Mouse (Mus musculus) A20 (cell line): ENCODE data around the gene Ptcd1.
A peak's percentile ranks its signal among the peaks of the same experiment; 100 is the strongest.
"Not testable (repeated sequence)": the region's sequence is repeated elsewhere in the genome, so short reads cannot be mapped to it uniquely, and the experiment has no call there.

Experiments used
- DNase-seq: peaks from one replicate; pipeline ENCODE4 v3.0.0-alpha.2; 2011; ENCODE audit warnings: low read depth, low spot score

Ptcd1 gene

GRCm38 (mm10) chr5:145164710-145165109 is 2.2 kb downstream of the Ptcd1 start:
- DNase-seq = no peak

- no peak for DNase-seq
These were observed 5.5 kb downstream of the Ptcd1 start for GRCm38 (mm10) chr5:145161361-145161760.

- no peak for DNase-seq
These were observed 14.2 kb downstream of the Ptcd1 start for GRCm38 (mm10) chr5:145152690-145153089.

- DNase-seq = no peak
These were observed 17.6 kb downstream of the Ptcd1 start for GRCm38 (mm10) chr5:145149294-145149693.

- DNase-seq = no peak
These were observed 19.2 kb downstream of the Ptcd1 start for GRCm38 (mm10) chr5:145147748-145148147.

GRCm38 (mm10) chr5:145140611-145141010 is 26.3 kb downstream of the Ptcd1 start:
- no peak for DNase-seq

- peak; percentile 96 for DNase-seq
These were observed 27.1 kb downstream of the Ptcd1 start, which contains the start of the genes Pdap1 and Bud31 for GRCm38 (mm10) chr5:145139571-145140519. TSS of gene Pdap1 (minus strand) at chr5:145140238. TSS of gene Bud31 (plus strand) at chr5:145140362.

GRCm38 (mm10) chr5:145138836-145139235 is 28.1 kb downstream of the Ptcd1 start:
- DNase-seq = peak; percentile 32

GRCm38 (mm10) chr5:145133275-145133674 is 33.6 kb downstream of the Ptcd1 start:
- not testable (repeated sequence) for DNase-seq

- no peak for DNase-seq
These were observed 35.9 kb downstream of the Ptcd1 start for GRCm38 (mm10) chr5:145130995-145131394.

GRCm38 (mm10) chr5:145130191-145130590 is 36.7 kb downstream of the Ptcd1 start:
- no peak for DNase-seq

- DNase-seq = not testable (repeated sequence)
These were observed 37.1 kb downstream of the Ptcd1 start for GRCm38 (mm10) chr5:145129773-145130172.

- DNase-seq = no peak
These were observed 37.8 kb downstream of the Ptcd1 start for GRCm38 (mm10) chr5:145129124-145129523.

GRCm38 (mm10) chr5:145126580-145126979 is 40.3 kb downstream of the Ptcd1 start:
- DNase-seq = no peak

- DNase-seq = no peak
These were observed 43.5 kb downstream of the Ptcd1 start for GRCm38 (mm10) chr5:145123396-145123795.

- no peak for DNase-seq
These were observed 46.0 kb downstream of the Ptcd1 start for GRCm38 (mm10) chr5:145120921-145121320.

- peak; percentile 56 for DNase-seq
These were observed 47.5 kb downstream of the Ptcd1 start for GRCm38 (mm10) chr5:145119385-145119784.

- DNase-seq = no peak
These were observed 48.4 kb downstream of the Ptcd1 start for GRCm38 (mm10) chr5:145118461-145118860.

- no peak for DNase-seq
These were observed 48.9 kb downstream of the Ptcd1 start for GRCm38 (mm10) chr5:145118005-145118404.

GRCm38 (mm10) chr5:145116916-145117315 is 50.0 kb downstream of the Ptcd1 start:
- DNase-seq = peak; percentile 54

- peak; percentile 82 for DNase-seq
These were observed 50.6 kb downstream of the Ptcd1 start for GRCm38 (mm10) chr5:145116316-145116715.

GRCm38 (mm10) chr5:145115736-145116135 is 51.2 kb downstream of the Ptcd1 start:
- no peak for DNase-seq
